Comparison of ENCODE assay signal across 8 mouse cellular contexts in the genomic region with DNA sequence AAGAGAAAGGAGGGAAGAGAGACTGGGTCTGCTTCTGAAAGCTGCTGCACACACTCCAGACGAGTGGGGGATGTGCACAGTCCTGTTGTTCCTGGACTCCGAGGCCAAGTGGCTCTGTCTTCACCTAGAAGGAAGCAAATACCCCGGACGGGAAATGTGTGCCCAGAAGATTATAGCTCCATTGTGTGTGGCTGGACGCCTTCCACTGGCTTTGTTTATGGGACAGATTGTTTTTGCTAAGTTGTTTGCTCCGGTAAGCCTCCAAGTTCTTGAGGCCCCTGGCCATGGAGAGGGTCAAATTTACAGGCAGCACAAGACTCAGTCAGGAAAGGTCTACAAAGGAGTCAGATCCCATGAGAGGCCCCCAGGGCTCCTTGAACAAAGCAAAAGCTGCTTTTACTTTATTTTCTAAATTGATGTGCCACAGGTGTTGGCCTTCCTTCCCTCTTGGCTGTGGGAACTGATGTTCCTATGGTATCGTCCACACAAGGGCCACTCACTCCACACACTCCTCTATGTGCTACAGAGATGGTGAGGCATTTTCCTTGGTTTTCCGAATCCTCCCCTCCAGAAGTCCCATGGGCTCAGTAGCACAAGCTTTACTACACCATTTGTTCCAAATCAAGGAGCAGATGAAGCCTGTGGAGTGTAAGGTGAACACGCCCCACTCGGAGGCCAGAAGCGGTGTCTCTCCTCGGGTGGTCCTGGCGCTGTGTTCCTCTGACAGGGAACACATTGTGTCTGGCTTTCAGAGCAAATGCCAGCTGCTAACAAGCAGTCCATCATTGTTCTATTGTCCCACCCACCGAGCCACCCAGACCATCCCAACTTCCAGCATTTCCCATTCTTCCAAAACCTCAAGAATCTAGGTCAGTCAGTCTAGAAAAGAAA. TPM values are rescaled to one million over a fixed set of nuclear protein-coding genes. Genes with fewer than 3 reads are reported as not detected.
DNase-seq lines count a peak whose midpoint lies in the region; ATAC-seq and TF ChIP-seq lines count a peak whose summit lies in the region.

No protein-coding gene starts in this region.

- H3K9me3 ChIP-seq in megakaryocyte, embryonic 14.5 days: peaks cover 15% of the 10 kb centered on the region
- H3K9me3 ChIP-seq in heart, embryonic 12.5 days (replicated peaks): no peaks in the 10 kb centered on the region
- no peaks in the 10 kb centered on the region for H3K9me3 ChIP-seq in midbrain, postnatal 0 days (ENCODE audit: low read length)

- DNase-seq in kidney, postnatal 4 days: peak; percentile 47 to 58
- peak; percentile 5 for DNase-seq in midbrain, postnatal 0 days (ENCODE audit: low spot score)
- DNase-seq in spleen, postnatal 10 days (ENCODE audit: low spot score in 2 of 2): no peak
- DNase-seq in layer of hippocampus, postnatal 14 days (ENCODE audit: low spot score in 2 of 2): no peak
- DNase-seq in right cerebral cortex, postnatal 14 days: no peak

- TF ChIP-seq CTCF in midbrain, postnatal 0 days (IDR thresholded peaks at IDR 0.05): no peak

- ATAC-seq in megakaryocyte, adult 5-6 weeks (ENCODE audit: poor library complexity, severe bottlenecking): no peak
- ATAC-seq in heart, embryonic 12.5 days (ENCODE audit: insufficient number of reproducible peaks, low FRiP score): peak; percentile 88
- ATAC-seq in midbrain, postnatal 0 days (ENCODE audit: low FRiP score): no peak

- whole genome bisulfite sequencing in heart, embryonic 12.5 days: 54% methylated on average over 14 of the region's 14 CpGs
- 63% methylated on average over 14 of the region's 14 CpGs for WGBS in midbrain, postnatal 0 days

- H3K4me2 ChIP-seq in heart, embryonic 12.5 days: no peak overlapping the region
- H3K4me2 ChIP-seq in midbrain, postnatal 0 days (ENCODE audit: low read depth, low read length, poor library complexity, severe bottlenecking): no peak overlapping the region

- H3K27ac ChIP-seq in heart, embryonic 12.5 days (ENCODE audit: poor library complexity, severe bottlenecking): peak overlapping the region; percentile 60
- H3K27ac ChIP-seq in midbrain, postnatal 0 days (ENCODE audit: low read depth, low read length): no peak overlapping the region

- H3K27me3 ChIP-seq in megakaryocyte, embryonic 14.5 days (replicated peaks): peaks cover 6% of the 10 kb centered on the region
- H3K27me3 ChIP-seq in heart, embryonic 12.5 days (replicated peaks): no peaks in the 10 kb centered on the region
- H3K27me3 ChIP-seq in midbrain, postnatal 0 days (ENCODE audit: insufficient read depth, low read length): no peaks in the 10 kb centered on the region

- peak overlapping the region; percentile 56 for H3K4me3 ChIP-seq in megakaryocyte, embryonic 14.5 days (replicated peaks)
- H3K4me3 ChIP-seq in heart, embryonic 12.5 days: no peak overlapping the region
- H3K4me3 ChIP-seq in midbrain, postnatal 0 days (ENCODE audit: low read depth, low read length): no peak overlapping the region

- peaks cover 21% of the 10 kb centered on the region for H3K4me1 ChIP-seq in megakaryocyte, embryonic 14.5 days
- 0 out of 2 replicates have a peak, but pooled peaks cover 3% of the 10 kb centered on the region for H3K4me1 ChIP-seq in heart, embryonic 12.5 days (replicated peaks)
- H3K4me1 ChIP-seq in midbrain, postnatal 0 days (ENCODE audit: insufficient read depth, low read length): no peaks in the 10 kb centered on the region

- H3K36me3 ChIP-seq in megakaryocyte, embryonic 14.5 days (replicated peaks; ENCODE audit: low read length): no peaks in the 10 kb centered on the region
- H3K36me3 ChIP-seq in heart, embryonic 12.5 days: no peaks in the 10 kb centered on the region
- no peaks in the 10 kb centered on the region for H3K36me3 ChIP-seq in midbrain, postnatal 0 days (ENCODE audit: insufficient read depth, low read length)

- H3K9ac ChIP-seq in heart, embryonic 12.5 days: no peak overlapping the region
- H3K9ac ChIP-seq in midbrain, postnatal 0 days (replicated peaks; ENCODE audit: low read length, poor library complexity, severe bottlenecking): no peak overlapping the region

RNA-seq across cellular contexts. Expression of a gene that starts 23.1 kb away (rescaled TPM):
- 0.49 TPM in 1 of 2 replicates, not detected in the other for polyA plus RNA-seq in megakaryocyte, embryonic 14.5 days (2012; ENCODE audit: insufficient read depth, low replicate concordance)
- 6.2 and 8.4 TPM in 2 replicates for total RNA-seq in megakaryocyte, adult 5-6 weeks (2015)
- total RNA-seq in megakaryocyte, adult 5-6 weeks (2017): 2.8 and 5.9 TPM in 2 replicates
- 15.2 and 15.5 TPM in 2 replicates for polyA plus RNA-seq in heart, embryonic 12.5 days (2016; fragmentation: Nextera tagmentation; extraction: Ambion mirVana)
- total RNA-seq in midbrain, postnatal 0 days (2014; rRNA removed): 24.1 and 24.2 TPM in 2 replicates
- 13.8 TPM in 2 replicates for polyA plus RNA-seq in midbrain, postnatal 0 days (2015; fragmentation: Nextera tagmentation; extraction: Ambion mirVana)
- total RNA-seq in layer of hippocampus, postnatal 14 days (2021): 100 to 1,000 TPM; 118 to 123 TPM

Comparison
In these comparisons a context has a peak if more than half of its experiments do, and no peak if none do; other contexts are left out.
1. DNase-seq: peak in kidney, postnatal 4 days (2 of 2) and midbrain, postnatal 0 days (single experiment); none in spleen, postnatal 10 days (0 of 2), layer of hippocampus, postnatal 14 days (0 of 2) and right cerebral cortex, postnatal 14 days (single experiment).